Mouse (Mus musculus) hematopoietic multipotent progenitor cell, adult 10-12 weeks (in vitro differentiated cells): Measurements from ENCODE around the gene Kremen1. TPM values are rescaled to one million over a fixed set of nuclear protein-coding genes. Genes with fewer than 3 reads are reported as not detected.

Experiments
- polyA plus RNA-seq: library from polyadenylated mRNA; stranded (reverse); fragments of >175 nt; gene quantifications from 2 replicates; pipeline ENCODE4 v1.2.3, GENCODE M21; 2012; ENCODE audit warnings: low replicate concordance

Kremen1 gene
- polyA plus RNA-seq = 14.8 and 23.8 TPM in 2 replicates

GRCm38 (mm10) chr11:5261508-5262392 lies at the start of gene Kremen1:
TSS of gene Kremen1 (minus strand) at chr11:5261558.

GRCm38 (mm10) chr11:5151680-5152337 lies 109.5 kb downstream of the Kremen1 start, which contains the start of gene Emid1:
TSS of gene Emid1 (minus strand) at chr11:5152257.

Other genes starting within 250 kb of the Kremen1 start
- gene Rasl10a, start 203.4 kb downstream of the Kremen1 start, polyA plus RNA-seq = 0.39 and 0.66 TPM in 2 replicates
- 13.4 and 30.5 TPM in 2 replicates for gene Gas2l1, start 196.2 kb downstream of the Kremen1 start, polyA plus RNA-seq
- gene Rhbdd3, start 162.6 kb downstream of the Kremen1 start, polyA plus RNA-seq = 14.5 and 15.6 TPM in 2 replicates
- gene Ewsr1, start 162.3 kb downstream of the Kremen1 start, polyA plus RNA-seq = 564 and 719 TPM in 2 replicates
- gene Emid1, start 109.3 kb downstream of the Kremen1 start, polyA plus RNA-seq = 25.0 and 51.2 TPM in 2 replicates
- gene Znrf3, start 183.3 kb upstream of the Kremen1 start, polyA plus RNA-seq = 4.0 and 6.1 TPM in 2 replicates